Mouse (Mus musculus) intestine, postnatal 0 days (tissue): ENCODE results near the gene Fap. TPM values are rescaled to one million over a fixed set of nuclear protein-coding genes. Genes with fewer than 3 reads are reported as not detected.

Experiments used
- ATAC-seq: fragments of 200-750 bp; cut with Nextera tagmentation; 2 replicates; pipeline ENCODE4 v1.8.0; 2017; ENCODE audit warnings: mild to moderate bottlenecking, moderate TSS enrichment, moderate library complexity
- H3K27ac ChIP-seq: fragments of 300-500 bp; sonication (generic); 2 replicates; pipeline ENCODE4 v1.5.1; 2014; ENCODE audit warnings: mild to moderate bottlenecking, low read depth, low read length, moderate library complexity
- H3K27me3 ChIP-seq: fragments of 300-500 bp; sonication (generic); replicated peaks from 2 replicates; pipeline ENCODE4 v1.6.1; 2014; ENCODE audit warnings: low read length, mixed read lengths; ENCODE audit not compliant: control insufficient read depth, insufficient read depth
- H3K36me3 ChIP-seq: fragments of 300-500 bp; sonication (generic); 2 replicates; pipeline ENCODE4 v1.6.1; 2014; ENCODE audit warnings: mild to moderate bottlenecking, moderate library complexity; ENCODE audit not compliant: control insufficient read depth, insufficient read depth
- H3K4me1 ChIP-seq: fragments of 300-500 bp; sonication (generic); replicated peaks from 2 replicates; pipeline ENCODE4 v1.6.1; 2014; ENCODE audit warnings: antibody characterized with exemption, low read length, mixed read lengths; ENCODE audit not compliant: control insufficient read depth, insufficient read depth
- H3K4me2 ChIP-seq: fragments of 300-500 bp; sonication (generic); replicated peaks from 2 replicates; pipeline ENCODE4 v1.6.1; 2014; ENCODE audit warnings: low read depth, mild to moderate bottlenecking, moderate library complexity
- H3K4me3 ChIP-seq: fragments of 300-500 bp; sonication (generic); 2 replicates; pipeline ENCODE4 v1.5.1; 2014; ENCODE audit warnings: low read depth, low read length
- H3K9ac ChIP-seq: fragments of 300-500 bp; sonication (generic); 2 replicates; pipeline ENCODE4 v1.6.1; 2014; ENCODE audit warnings: mild to moderate bottlenecking, low read depth, low read length
- H3K9me3 ChIP-seq: fragments of 300-500 bp; sonication (generic); 2 replicates; pipeline ENCODE4 v1.6.1; 2016; ENCODE audit warnings: mixed run types; ENCODE audit not compliant: control insufficient read depth
- CTCF ChIP-seq: sonication (generic); IDR thresholded peaks from 2 replicates; pipeline ENCODE4 v1.5.1; 2016; ENCODE audit warnings: low read depth, mild to moderate bottlenecking, control low read depth, antibody characterized with exemption, moderate library complexity
- WGBS: fragments of 180-500 bp; shearing (Covaris S2); extraction: QIAGEN DNeasy Blood & Tissue Kit; methylation state at CpG from one replicate; pipeline ENCODE4 v1.1.7; 2014; 5-methylcytosine and 5-hydroxymethylcytosine counted together
- polyA plus RNA-seq: library from polyadenylated mRNA; unstranded; fragments of >200 nt; fragmentation: Nextera tagmentation; extraction: Ambion mirVana; gene quantifications from 2 replicates; pipeline ENCODE4 v1.2.1, GENCODE M21; 2015

Fap gene
- polyA plus RNA-seq, 1 experiment from 2014 or later, result 2.8 TPM

- Histone ChIP-seq H3K4me2 (no peak overlapping the region), H3K27ac (no peak overlapping the region), H3K4me1 (no peaks in the 10 kb centered on the region), H3K9ac (no peak overlapping the region), H3K9me3 (no peaks in the 10 kb centered on the region), H3K36me3 (no peaks in the 10 kb centered on the region), H3K4me3 (no peak overlapping the region), H3K27me3 (no peaks in the 10 kb centered on the region)
- 91% methylated on average over 4 of the region's 4 CpGs for WGBS
- no peak for ATAC-seq
- no peak for TF ChIP-seq CTCF
Measured at GRCm38 (mm10) chr2:62498086-62498485, 75.8 kb downstream of the Fap start.

- Histone ChIP-seq H3K9ac (no peak overlapping the region), H3K4me1 (no peaks in the 10 kb centered on the region), H3K4me3 (no peak overlapping the region), H3K9me3 (no peaks in the 10 kb centered on the region), H3K4me2 (no peak overlapping the region), H3K27me3 (no peaks in the 10 kb centered on the region), H3K36me3 (no peaks in the 10 kb centered on the region), H3K27ac (no peak overlapping the region)
- ATAC-seq, result no peak
- 81% methylated on average over 5 of the region's 5 CpGs for WGBS
- TF ChIP-seq CTCF, result no peak
Measured at GRCm38 (mm10) chr2:62497333-62498002, 76.4 kb downstream of the Fap start.

- TF ChIP-seq CTCF, result no peak
- no peaks in the 10 kb centered on the region for H3K9me3 ChIP-seq
- H3K27me3 ChIP-seq, result no peaks in the 10 kb centered on the region
- ATAC-seq, result no peak
- H3K27ac ChIP-seq, result no peak overlapping the region
- no peaks in the 10 kb centered on the region for H3K4me1 ChIP-seq
- H3K4me2 ChIP-seq, result no peak overlapping the region
- no peak overlapping the region for H3K4me3 ChIP-seq
- 68% methylated on average over 4 of the region's 4 CpGs for WGBS
- no peak overlapping the region for H3K9ac ChIP-seq
- H3K36me3 ChIP-seq, result no peaks in the 10 kb centered on the region
Measured at GRCm38 (mm10) chr2:62495407-62495806, 78.5 kb downstream of the Fap start.

- TF ChIP-seq CTCF, result no peak
- WGBS, result 88% methylated on average over 6 of the region's 6 CpGs
Measured at GRCm38 (mm10) chr2:62489832-62490231, 84.0 kb downstream of the Fap start.

GRCm38 (mm10) chr2:62484906-62485305 lies 89.0 kb downstream of the Fap start:
- WGBS, result 81% methylated on average over 3 of the region's 3 CpGs
- ATAC-seq, result no peak
- no peak overlapping the region for H3K27ac ChIP-seq

More at GRCm38 (mm10) chr2:62489832-62490231, 84.0 kb downstream of the Fap start:
- H3K9me3 ChIP-seq, result no peaks in the 10 kb centered on the region
- no peaks in the 10 kb centered on the region for H3K27me3 ChIP-seq
- no peak overlapping the region for H3K27ac ChIP-seq
- no peaks in the 10 kb centered on the region for H3K4me1 ChIP-seq
- H3K4me2 ChIP-seq, result no peak overlapping the region
- H3K4me3 ChIP-seq, result no peak overlapping the region
- no peak overlapping the region for H3K9ac ChIP-seq
- ATAC-seq, result no peak
- H3K36me3 ChIP-seq, result no peaks in the 10 kb centered on the region

GRCm38 (mm10) chr2:62483550-62483949 lies 90.3 kb downstream of the Fap start, which contains the start of gene Gcg:
Gene Gcg, minus strand, starts transcription at chr2:62483650.
- 72% methylated on average over 9 of the region's 9 CpGs for WGBS
- Histone ChIP-seq H3K9me3 (no peaks in the 10 kb centered on the region), H3K4me3 (no peak within 1 kb of the TSS), H3K36me3 (no peaks in the 10 kb centered on the region), H3K27ac (no peak within 1 kb of the TSS), H3K27me3 (no peaks in the 10 kb centered on the region), H3K9ac (no peak within 1 kb of the TSS), H3K4me1 (no peaks in the 10 kb centered on the region), H3K4me2 (no peak within 1 kb of the TSS)
- no peak for ATAC-seq
- no peak for TF ChIP-seq CTCF

More at GRCm38 (mm10) chr2:62484906-62485305, 89.0 kb downstream of the Fap start:
- H3K36me3 ChIP-seq, result no peaks in the 10 kb centered on the region
- no peak overlapping the region for H3K4me2 ChIP-seq
- TF ChIP-seq CTCF, result peak; percentile 57
- H3K9me3 ChIP-seq, result no peaks in the 10 kb centered on the region
- H3K9ac ChIP-seq, result no peak overlapping the region
- H3K4me1 ChIP-seq, result no peaks in the 10 kb centered on the region
- H3K4me3 ChIP-seq, result no peak overlapping the region
- H3K27me3 ChIP-seq, result no peaks in the 10 kb centered on the region
